Mouse (Mus musculus): ENCODE measurements around the gene Gm47995.

The Gm47995 gene

DNA sequence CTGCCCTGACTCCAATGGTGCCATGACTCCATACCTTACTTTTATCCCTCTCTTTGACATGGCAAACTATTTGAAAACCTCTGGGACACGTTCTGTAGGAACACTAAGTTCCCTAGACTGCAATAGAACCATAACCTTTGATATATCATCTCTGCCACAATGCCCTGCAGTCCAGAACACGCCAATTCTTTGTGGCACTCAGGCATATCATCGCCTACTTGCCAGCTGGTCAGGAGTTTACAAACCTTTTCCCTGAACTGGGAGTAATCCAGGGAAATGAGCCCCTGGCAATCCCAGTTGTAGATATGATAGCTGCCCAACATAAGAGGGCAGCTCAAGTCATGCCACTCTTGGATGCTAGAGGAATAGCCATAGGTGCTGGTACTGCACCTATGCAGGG lies 34.1 kb downstream of the Gm47995 start:
- DNase-seq (ENCODE audit: low spot score in 2 of 2) = no peak

DNA sequence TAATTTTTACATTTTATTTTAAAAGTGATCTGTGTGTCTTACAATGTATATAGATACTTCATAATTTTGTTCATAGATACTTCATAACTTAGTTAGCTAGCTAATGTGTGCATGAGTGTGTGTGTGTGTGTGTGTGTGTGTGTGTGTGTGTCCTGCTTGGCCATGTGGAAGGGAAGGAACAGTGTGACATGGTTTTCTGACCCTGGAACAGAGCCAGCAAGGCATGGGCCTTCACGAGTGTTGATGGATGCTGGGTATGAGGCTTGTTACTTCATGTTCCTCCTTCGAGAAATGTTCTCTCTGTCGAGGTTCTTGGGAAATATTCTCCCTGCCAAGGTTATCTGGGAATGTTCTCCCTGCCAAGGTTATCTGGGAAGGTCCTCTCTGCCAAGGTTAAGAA lies 35.5 kb downstream of the Gm47995 start:
- no peak for DNase-seq (ENCODE audit: low spot score in 2 of 2)

DNA sequence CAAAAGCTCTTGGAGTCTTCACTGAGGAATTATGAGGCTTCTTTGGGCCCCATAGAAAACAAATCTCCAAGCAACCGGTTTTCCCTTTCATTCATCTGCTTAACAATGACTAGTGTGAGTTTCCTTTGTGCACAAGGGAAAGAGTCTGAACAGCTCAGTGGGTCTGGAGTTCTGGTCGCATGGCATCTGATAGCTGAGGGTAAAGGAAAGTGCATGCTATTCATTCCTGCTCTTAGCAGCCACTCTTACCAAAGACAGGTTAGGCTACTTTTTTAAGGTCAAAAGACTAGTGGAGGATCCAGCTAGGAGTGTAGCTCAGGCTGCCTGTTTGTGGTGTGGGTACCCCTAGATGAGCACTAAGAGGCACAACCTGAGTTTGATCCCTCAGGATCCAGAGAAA lies 37.3 kb downstream of the Gm47995 start:
- no peak for DNase-seq (ENCODE audit: low spot score in 2 of 2)

DNA sequence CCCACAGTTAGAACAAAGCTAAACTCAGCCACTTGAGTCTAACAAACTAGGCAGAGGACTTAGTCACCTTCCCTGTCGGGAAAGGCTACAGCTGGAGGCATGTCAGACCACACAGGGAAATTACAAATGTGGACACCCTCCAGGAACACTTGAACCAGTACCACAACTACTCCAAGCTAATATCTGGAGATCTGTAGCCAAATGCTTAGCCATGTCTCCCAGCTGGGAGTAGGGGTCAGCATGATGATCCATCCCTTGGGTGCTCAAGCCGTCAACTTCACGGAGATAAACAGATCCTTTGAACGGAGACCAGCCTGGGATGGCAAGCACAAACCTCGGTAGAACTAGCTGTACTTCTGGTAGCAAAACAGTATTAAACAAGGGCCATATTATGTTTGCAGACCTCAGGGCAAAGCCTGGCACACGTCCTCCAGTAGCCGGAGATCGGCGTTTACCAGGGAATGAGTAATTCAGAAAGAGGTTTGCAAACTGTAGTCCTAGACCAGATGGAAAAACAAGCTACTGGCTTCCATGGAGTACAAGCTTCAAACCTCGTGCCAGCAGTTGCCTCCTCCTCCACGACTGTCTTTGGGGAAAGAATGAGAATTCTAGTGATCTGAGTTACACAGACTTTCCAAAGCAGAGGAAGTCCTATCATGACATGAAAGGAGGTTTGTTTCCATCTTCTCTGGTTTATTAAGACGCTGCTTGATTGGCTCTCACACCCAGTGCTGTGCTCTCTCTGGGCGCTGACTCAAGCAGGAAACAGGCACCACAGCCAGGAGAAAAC lies 38.1 kb downstream of the Gm47995 start:
- no peak for DNase-seq (ENCODE audit: low spot score in 2 of 2)

DNA sequence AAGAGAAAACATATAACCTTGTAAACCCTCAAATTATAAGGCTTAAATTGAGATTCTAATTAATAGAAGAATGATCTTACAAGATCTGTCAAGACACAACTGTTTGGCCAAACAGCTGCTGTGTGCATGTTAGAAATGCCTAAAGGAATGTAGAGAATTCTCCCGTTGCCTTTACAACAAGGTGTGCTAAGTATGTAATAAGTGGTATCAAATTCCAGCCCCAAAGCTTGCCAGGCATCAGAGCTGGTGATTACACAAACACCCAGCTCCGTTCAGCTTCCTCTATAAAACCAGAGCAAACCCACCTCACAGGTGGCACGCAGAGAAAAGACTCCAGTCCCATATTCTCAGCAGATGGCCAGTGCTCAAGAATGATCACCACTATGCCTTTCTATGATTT lies 39.5 kb downstream of the Gm47995 start:
- no peak for DNase-seq (ENCODE audit: low spot score in 2 of 2)

DNA sequence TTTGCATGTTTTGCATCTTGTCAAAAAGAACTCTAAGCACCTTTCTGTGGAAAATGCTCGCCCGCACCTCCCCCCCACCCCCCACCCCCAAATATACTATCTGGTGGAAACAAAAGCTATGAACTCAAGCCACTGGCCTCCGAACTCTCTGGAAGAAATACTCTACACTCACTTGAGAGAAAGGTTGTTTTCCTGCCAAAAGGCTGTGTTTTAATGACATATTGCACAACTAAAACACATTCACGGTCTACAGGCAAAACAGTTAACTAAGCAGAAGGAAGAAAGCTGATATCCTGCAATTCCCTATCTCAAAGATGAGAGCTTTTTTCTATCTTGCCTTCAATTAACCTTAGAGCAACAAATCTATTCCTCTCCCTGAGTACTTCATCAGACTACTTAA lies 45.1 kb downstream of the Gm47995 start:
- no peak for DNase-seq (ENCODE audit: low spot score in 2 of 2)

DNA sequence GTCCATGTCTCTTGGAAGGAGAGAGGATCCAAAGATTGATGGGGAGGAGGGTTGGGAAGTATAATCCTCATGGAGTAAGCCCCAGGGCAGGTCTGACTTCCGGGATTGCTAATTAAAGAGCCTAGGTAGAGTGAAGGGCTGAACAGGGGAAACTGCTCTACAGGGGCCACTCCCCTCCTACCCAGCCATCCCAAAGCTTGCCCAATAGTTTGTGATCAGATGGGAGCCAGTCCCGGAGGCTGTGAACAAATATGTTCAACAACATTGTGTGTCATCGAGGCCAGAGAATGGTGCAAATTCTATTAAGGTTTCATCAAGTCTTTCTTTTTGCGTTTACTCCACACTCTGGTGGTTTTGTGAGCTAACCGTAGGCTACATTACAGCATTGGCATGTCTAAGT lies 45.8 kb downstream of the Gm47995 start:
- no peak for DNase-seq (ENCODE audit: low spot score in 2 of 2)

DNA sequence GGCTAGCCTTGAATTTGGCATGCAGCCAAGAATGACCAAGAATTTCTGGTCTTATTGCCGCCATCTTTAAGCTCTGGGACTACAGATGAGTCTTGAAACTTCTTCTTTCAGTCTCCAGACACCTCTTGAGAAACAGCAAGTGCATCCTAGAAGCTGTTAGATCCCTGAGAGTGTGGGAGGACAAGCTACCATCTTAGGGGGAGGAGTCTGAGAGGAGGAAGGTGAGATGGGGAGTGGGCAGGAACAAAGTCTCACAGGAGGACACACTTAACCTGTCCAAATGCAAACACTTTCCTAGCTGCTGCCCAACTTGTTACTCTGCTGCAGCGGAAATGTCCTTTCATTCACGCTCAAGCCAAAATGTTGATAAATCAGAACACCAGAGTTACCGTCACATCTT lies 46.5 kb downstream of the Gm47995 start:
- no peak for DNase-seq (ENCODE audit: low spot score in 2 of 2)

DNA sequence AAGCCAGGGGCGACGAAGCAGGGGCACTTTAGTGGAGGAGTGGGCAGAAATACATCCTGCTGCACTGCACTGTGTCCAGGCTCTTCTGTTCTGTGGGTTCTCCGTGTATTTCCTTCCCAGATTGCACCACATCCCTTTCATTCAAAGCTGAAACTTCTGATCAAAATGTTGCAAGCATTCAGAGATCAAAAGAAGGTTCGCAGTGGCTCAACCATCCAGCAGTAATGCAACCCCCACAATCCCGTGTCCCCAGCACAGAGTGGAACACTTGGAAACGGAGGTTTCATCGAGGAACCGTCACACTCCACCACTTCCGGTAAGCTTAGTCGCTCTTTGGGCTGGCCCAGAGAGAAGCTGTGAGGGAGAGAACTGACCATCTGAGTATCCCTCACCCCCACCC lies 46.9 kb downstream of the Gm47995 start:
- no peak for DNase-seq (ENCODE audit: low spot score in 2 of 2)

DNA sequence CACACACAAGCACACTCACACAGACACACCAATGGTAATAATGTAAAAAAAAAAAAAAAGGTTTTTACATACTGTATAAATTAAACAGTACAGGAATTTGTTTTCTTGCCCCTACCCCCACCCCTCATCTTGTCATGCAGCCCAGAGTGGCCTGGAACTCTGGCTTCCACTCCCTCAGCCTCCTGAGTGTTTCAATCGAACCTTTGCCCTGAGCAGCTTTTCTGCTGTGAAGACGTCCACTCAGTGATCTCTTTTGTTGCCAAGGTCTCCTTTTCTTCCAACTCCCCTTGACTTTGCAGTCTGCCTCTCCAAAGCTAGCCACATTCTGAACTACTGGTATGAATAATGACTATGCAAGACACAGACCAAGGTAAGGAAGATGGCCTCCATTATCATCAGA lies 47.6 kb downstream of the Gm47995 start:
- DNase-seq (ENCODE audit: low spot score in 2 of 2) = no peak
